Mouse (Mus musculus): Measurements from ENCODE around the gene Akr1b7.

- no peak for TF ChIP-seq POLR2A (IDR thresholded peaks at IDR 0.05; ENCODE audit: control insufficient read depth, extremely low read depth, insufficient read depth, low read length, poor library complexity)
- no peak for TF ChIP-seq CTCF (IDR thresholded peaks at IDR 0.05; ENCODE audit: borderline replicate concordance, control insufficient read depth, extremely low read depth, insufficient read depth, low read length, poor library complexity)
Measured at GRCm38 (mm10) chr6:34441556-34442257, 29.6 kb downstream of the Akr1b7 start.
